Mouse (Mus musculus) spleen, adult 2 months (tissue): ENCODE measurements around the gene Gm49366.
"Not testable (repeated sequence)": the region's sequence is repeated elsewhere in the genome, so short reads cannot be mapped to it uniquely, and the experiment has no call there.

Experiments used
- CTCF ChIP-seq: fragments of 200-500 bp; IDR thresholded peaks from 2 replicates; pipeline ENCODE4 v1.5.1; 2011; ENCODE audit warnings: mild to moderate bottlenecking, inconsistent platforms; ENCODE audit not compliant: insufficient read depth, insufficient read length, insufficient replicate concordance; ENCODE audit errors: extremely low read depth
- POLR2A ChIP-seq: fragments of 200-500 bp; IDR thresholded peaks from 2 replicates; pipeline ENCODE4 v1.6.1; 2011; ENCODE audit warnings: low read depth, low read length, inconsistent platforms

DNA sequence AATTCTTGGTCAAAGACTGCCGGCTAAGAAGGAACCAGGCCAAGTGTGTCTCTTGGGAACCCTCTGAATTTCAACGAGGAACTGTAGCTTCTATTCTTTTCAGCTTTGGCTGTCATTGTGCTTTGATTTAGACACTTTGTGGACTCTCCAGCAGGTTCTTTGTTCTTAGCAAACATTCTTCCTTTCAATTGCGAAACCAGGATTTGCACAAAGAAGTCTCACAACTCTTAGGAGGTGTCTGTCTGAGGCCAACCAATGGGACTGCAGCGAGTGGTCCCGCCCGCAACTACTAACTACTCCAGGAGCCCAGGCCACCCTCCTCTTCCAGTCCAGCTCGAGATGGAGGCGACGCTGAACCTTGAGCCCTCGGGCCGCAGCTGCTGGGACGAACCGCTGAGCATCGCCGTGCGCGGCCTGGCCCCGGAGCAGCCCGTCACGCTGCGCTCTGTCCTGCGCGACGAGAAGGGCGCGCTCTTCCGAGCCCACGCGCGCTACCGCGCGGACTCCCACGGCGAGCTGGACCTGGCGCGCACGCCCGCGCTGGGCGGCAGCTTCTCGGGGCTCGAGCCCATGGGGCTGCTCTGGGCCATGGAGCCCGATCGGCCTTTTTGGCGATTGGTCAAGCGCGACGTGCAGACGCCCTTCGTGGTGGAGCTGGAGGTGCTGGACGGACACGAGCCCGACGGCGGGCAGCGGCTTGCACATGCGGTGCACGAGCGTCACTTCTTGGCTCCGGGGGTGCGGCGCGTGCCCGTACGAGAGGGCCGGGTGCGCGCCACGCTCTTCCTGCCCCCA lies 29.4 kb upstream of the Gm49366 start, which contains the start of gene Acot1:
- TF ChIP-seq POLR2A, CTCF: not testable (repeated sequence)
